In genomic region chr1:153679147-153679546, GRCm38 (mm10) we compare ENCODE assay signal across 9 mouse cellular contexts. TPM values are rescaled to one million over a fixed set of nuclear protein-coding genes. Genes with fewer than 3 reads are reported as not detected.
A peak's percentile ranks its signal among the peaks of the same experiment; 100 is the strongest.
DNase-seq lines count a peak whose midpoint lies in the region; ATAC-seq lines count a peak whose summit lies in the region.
"Had no signal": no experiment of that assay in that cellular context is flagged by ENCODE, and none has a peak within 500 bp of the region (broad histone marks: within the 10 kb centered on the region; RNA-seq: fewer than 3 reads in every experiment).

No protein-coding gene starts in this region.

- peak; percentile 58 for ATAC-seq in liver, embryonic 11.5 days (replicated peaks; ENCODE audit: low FRiP score)

- H3K4me2 ChIP-seq in liver, embryonic 11.5 days: no peak overlapping the region

- no peaks in the 10 kb centered on the region for H3K36me3 ChIP-seq in liver, embryonic 11.5 days (ENCODE audit: control insufficient read depth, insufficient read depth, low read length)

- H3K9me3 ChIP-seq in liver, embryonic 11.5 days (ENCODE audit: control insufficient read depth, low read length): no peaks in the 10 kb centered on the region

- H3K9ac ChIP-seq in liver, embryonic 11.5 days (ENCODE audit: low read depth, low read length): no peak overlapping the region

- no peaks in the 10 kb centered on the region for H3K4me1 ChIP-seq in liver, embryonic 11.5 days (replicated peaks; ENCODE audit: control insufficient read depth, insufficient read depth, low read length)

- H3K4me3 ChIP-seq in liver, embryonic 11.5 days (ENCODE audit: low read depth, low read length): no peak overlapping the region

- 58% methylated on average over 10 of the region's 10 CpGs for WGBS in liver, embryonic 11.5 days

- 0 out of 2 replicates have a peak overlapping the region, but pooled peaks have one; percentile 8 for H3K27ac ChIP-seq in liver, embryonic 11.5 days (ENCODE audit: low read depth, low read length)

- H3K27me3 ChIP-seq in liver, embryonic 11.5 days (replicated peaks; ENCODE audit: control insufficient read depth, insufficient read depth, low read length): peaks cover 3% of the 10 kb centered on the region; the same call in 1 of the 2 replicates

- peak; percentile 88 to 93 for DNase-seq in adrenal gland, adult (ENCODE audit: inconsistent age in 2 of 2, low spot score in 1 of 2)
- no peak for DNase-seq in adrenal gland, postnatal 4 days (ENCODE audit: low spot score in 2 of 2)
- DNase-seq in urinary bladder, postnatal 25 days (ENCODE audit: low spot score): peak; percentile 9
- no peak for DNase-seq in urinary bladder, postnatal 4 days (ENCODE audit: low spot score in 2 of 2)
- DNase-seq in heart, postnatal 4 days: peak; percentile 22
- no peak for DNase-seq in liver, embryonic 11.5 days (ENCODE audit: low spot score)
- peak; percentile 75 for DNase-seq in retina, postnatal 1 day
- no peak for DNase-seq in embryo, embryonic 10.5 days (ENCODE audit: low spot score)

RNA-seq across cellular contexts. Expression of gene Rgs8, which starts 26.3 kb away (rescaled TPM):
- total RNA-seq in adrenal gland, postnatal 4 days (2021): under 1 TPM; 0.48 to 0.65 TPM
- total RNA-seq in heart, postnatal 4 days (2021): under 1 TPM in 1 of 2 experiments, not detected in 1; 0.09 TPM
- polyA plus RNA-seq in liver, embryonic 11.5 days (2014; fragmentation: Nextera tagmentation; extraction: Ambion mirVana): 0.09 and 0.19 TPM in 2 replicates
- total RNA-seq: neutrophil, adult 5-6 weeks had no signal

Comparison
In these comparisons a context has a peak if more than half of its experiments do, and no peak if none do; other contexts are left out.
1. DNase-seq: peak in adrenal gland, adult (2 of 2), urinary bladder, postnatal 25 days (single experiment), heart, postnatal 4 days (single experiment) and retina, postnatal 1 day (single experiment); none in adrenal gland, postnatal 4 days (0 of 2), urinary bladder, postnatal 4 days (0 of 2), liver, embryonic 11.5 days (single experiment) and embryo, embryonic 10.5 days (single experiment).